In the genomic region with DNA sequence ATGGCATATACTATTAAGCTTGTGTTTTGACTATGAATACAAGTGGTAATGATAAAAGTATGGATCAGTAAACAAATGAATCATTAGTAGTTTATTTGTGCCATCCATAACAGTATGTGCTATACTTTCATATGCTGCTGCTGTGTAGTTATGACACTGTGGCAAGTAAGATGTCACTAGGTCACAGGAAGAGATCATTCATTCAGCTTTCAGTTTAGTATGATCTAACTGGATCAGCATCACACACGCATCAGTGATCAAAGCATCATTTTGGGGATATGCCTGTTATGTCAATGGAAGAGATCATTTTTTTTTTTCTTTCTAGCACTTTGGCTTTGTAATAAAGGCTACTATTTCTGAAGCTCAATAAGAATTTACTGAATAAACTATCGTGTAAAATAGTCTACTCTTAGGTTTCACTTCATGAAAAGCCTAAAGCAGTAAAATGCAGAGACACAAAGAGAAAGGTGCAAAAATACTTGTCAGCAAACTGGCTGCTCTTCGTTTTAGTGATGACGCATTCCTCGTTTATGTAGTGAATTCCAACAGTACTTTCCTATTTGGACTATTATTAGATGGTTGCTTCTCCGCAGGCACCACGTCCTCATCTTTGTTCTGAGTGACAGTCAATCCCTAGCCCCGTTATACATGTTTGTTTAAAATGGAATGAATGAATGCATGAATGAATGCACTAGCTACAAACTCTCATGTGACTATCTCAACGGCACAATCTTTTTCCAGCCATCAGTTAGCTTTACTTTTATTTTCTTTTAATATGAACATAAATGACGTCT, we compare ENCODE assay signal across 8 mouse cellular contexts. TPM values are rescaled to one million over a fixed set of nuclear protein-coding genes. Genes with fewer than 3 reads are reported as not detected.
A peak's percentile ranks its signal among the peaks of the same experiment; 100 is the strongest.
DNase-seq lines count a peak whose midpoint lies in the region; ATAC-seq lines count a peak whose summit lies in the region.

No protein-coding gene starts in this region.

- peak overlapping the region; percentile 97; the same call in 1 of the 2 replicates for H3K9ac ChIP-seq in embryonic facial prominence, embryonic 12.5 days
- peak overlapping the region; percentile 98 for H3K9ac ChIP-seq in intestine, embryonic 14.5 days (ENCODE audit: low read length)
- peak overlapping the region; percentile 94 for H3K9ac ChIP-seq in neural tube, embryonic 12.5 days

- ATAC-seq in CD4-positive, CD25-positive, alpha-beta regulatory T cell, adult 4 months, result peak; percentile 78
- ATAC-seq in embryonic facial prominence, embryonic 12.5 days (ENCODE audit: insufficient number of reproducible peaks, insufficient read depth, low FRiP score, low TSS enrichment), result no peak
- ATAC-seq in intestine, embryonic 14.5 days (replicated peaks; ENCODE audit: low FRiP score, low TSS enrichment, low read depth), result no peak
- ATAC-seq in neural tube, embryonic 12.5 days (ENCODE audit: low FRiP score, low read depth), result no peak

- H3K4me2 ChIP-seq in embryonic facial prominence, embryonic 12.5 days (replicated peaks), result peak overlapping the region; percentile 71
- H3K4me2 ChIP-seq in intestine, embryonic 14.5 days (ENCODE audit: low read length), result peak overlapping the region; percentile 58
- H3K4me2 ChIP-seq in neural tube, embryonic 12.5 days (replicated peaks), result peak overlapping the region; percentile 86

- peak overlapping the region; percentile 98; the same call in 1 of the 2 replicates for H3K27ac ChIP-seq in heart, embryonic 10.5 days
- no peak overlapping the region for H3K27ac ChIP-seq in embryonic facial prominence, embryonic 12.5 days
- no peak overlapping the region for H3K27ac ChIP-seq in intestine, embryonic 14.5 days (ENCODE audit: low read depth)
- no peak overlapping the region for H3K27ac ChIP-seq in neural tube, embryonic 12.5 days

- WGBS in heart, embryonic 10.5 days, result 40% methylated on average over 10 of the region's 10 CpGs
- WGBS in embryonic facial prominence, embryonic 12.5 days, result 45% methylated on average over 10 of the region's 10 CpGs
- 33% methylated on average over 10 of the region's 10 CpGs for WGBS in intestine, embryonic 14.5 days
- WGBS in neural tube, embryonic 12.5 days, result 43% methylated on average over 10 of the region's 10 CpGs

- no peaks in the 10 kb centered on the region for H3K27me3 ChIP-seq in heart, embryonic 10.5 days (ENCODE audit: insufficient read depth, poor library complexity, severe bottlenecking)
- no peaks in the 10 kb centered on the region for H3K27me3 ChIP-seq in embryonic facial prominence, embryonic 12.5 days
- no peaks in the 10 kb centered on the region for H3K27me3 ChIP-seq in intestine, embryonic 14.5 days (replicated peaks; ENCODE audit: control insufficient read depth, insufficient read depth, low read length)
- H3K27me3 ChIP-seq in neural tube, embryonic 12.5 days (replicated peaks), result no peaks in the 10 kb centered on the region

- H3K4me1 ChIP-seq in heart, embryonic 10.5 days, result peaks cover 8% of the 10 kb centered on the region; the same call in 1 of the 2 replicates
- H3K4me1 ChIP-seq in embryonic facial prominence, embryonic 12.5 days, result peaks cover 15% of the 10 kb centered on the region
- H3K4me1 ChIP-seq in intestine, embryonic 14.5 days (replicated peaks; ENCODE audit: control insufficient read depth, insufficient read depth, low read length), result peaks cover 19% of the 10 kb centered on the region
- H3K4me1 ChIP-seq in neural tube, embryonic 12.5 days, result peaks cover 12% of the 10 kb centered on the region

- intact Hi-C loops in heart, postnatal 14 days (cut with DNase I), result no loop called here

- H3K9me3 ChIP-seq in heart, embryonic 10.5 days, result no peaks in the 10 kb centered on the region
- no peaks in the 10 kb centered on the region for H3K9me3 ChIP-seq in embryonic facial prominence, embryonic 12.5 days
- H3K9me3 ChIP-seq in intestine, embryonic 14.5 days (ENCODE audit: control insufficient read depth, low read length), result no peaks in the 10 kb centered on the region
- no peaks in the 10 kb centered on the region for H3K9me3 ChIP-seq in neural tube, embryonic 12.5 days

- no peaks in the 10 kb centered on the region for H3K36me3 ChIP-seq in heart, embryonic 10.5 days
- H3K36me3 ChIP-seq in embryonic facial prominence, embryonic 12.5 days, result no peaks in the 10 kb centered on the region
- H3K36me3 ChIP-seq in intestine, embryonic 14.5 days (ENCODE audit: control insufficient read depth, insufficient read depth, low read length), result peaks cover 6% of the 10 kb centered on the region; the same call in 1 of the 2 replicates
- H3K36me3 ChIP-seq in neural tube, embryonic 12.5 days, result no peaks in the 10 kb centered on the region; the same call in 1 of the 2 replicates

- DNase-seq in heart, embryonic 10.5 days (ENCODE audit: low spot score), result no peak
- DNase-seq in heart, postnatal 14 days, result no peak
- peak; percentile 53 for DNase-seq in intestine, embryonic 14.5 days (ENCODE audit: low spot score)
- DNase-seq in adrenal gland, adult 18-20 months (ENCODE audit: low spot score in 2 of 2), result no peak
- no peak for DNase-seq in gastrocnemius, adult 8-10 months (ENCODE audit: low spot score in 2 of 2)

- H3K4me3 ChIP-seq in heart, embryonic 10.5 days, result peak overlapping the region; percentile 85
- peak overlapping the region; percentile 92 for H3K4me3 ChIP-seq in embryonic facial prominence, embryonic 12.5 days
- peak overlapping the region; percentile 85 for H3K4me3 ChIP-seq in intestine, embryonic 14.5 days (ENCODE audit: low read depth, low read length)
- peak overlapping the region; percentile 87 for H3K4me3 ChIP-seq in neural tube, embryonic 12.5 days

RNA-seq across cellular contexts. Expression of a gene that starts 1.3 kb away (rescaled TPM):
- polyA plus RNA-seq in heart, embryonic 10.5 days (2016; fragmentation: Nextera tagmentation; extraction: Ambion mirVana), result 23.2 and 26.3 TPM in 2 replicates
- 1 to 10 TPM; 8.2 to 8.3 TPM for total RNA-seq in heart, postnatal 14 days (2021)
- polyA plus RNA-seq in CD4-positive, CD25-positive, alpha-beta regulatory T cell, adult 4 months (2017; shearing (Covaris generic)), result 1 to 10 TPM; 5.4 to 5.6 TPM
- polyA plus RNA-seq in embryonic facial prominence, embryonic 12.5 days (2016; fragmentation: Nextera tagmentation; extraction: Ambion mirVana), result 40.6 and 44.5 TPM in 2 replicates
- polyA plus RNA-seq in intestine, embryonic 14.5 days (2014; fragmentation: Nextera tagmentation; extraction: Ambion mirVana), result 27.6 and 34.2 TPM in 2 replicates
- polyA plus RNA-seq in neural tube, embryonic 12.5 days (2016; fragmentation: Nextera tagmentation; extraction: Ambion mirVana), result 44.2 and 48.3 TPM in 2 replicates
- 10 to 100 TPM; 13.6 to 14.1 TPM for total RNA-seq in adrenal gland, adult 18-20 months (2021)
- 1 to 10 TPM; 2.9 to 4.0 (median 3.1) TPM for total RNA-seq in gastrocnemius, adult 8-10 months (2022)

RNA-seq across cellular contexts. Expression of a gene that starts 1.4 kb away (rescaled TPM):
- polyA plus RNA-seq in heart, embryonic 10.5 days (2016; fragmentation: Nextera tagmentation; extraction: Ambion mirVana), result 30.4 and 31.8 TPM in 2 replicates
- 1 to 10 TPM; 2.0 to 4.2 TPM for total RNA-seq in heart, postnatal 14 days (2021)
- polyA plus RNA-seq in CD4-positive, CD25-positive, alpha-beta regulatory T cell, adult 4 months (2017; shearing (Covaris generic)), result 1 to 10 TPM; 4.5 to 5.5 TPM
- polyA plus RNA-seq in embryonic facial prominence, embryonic 12.5 days (2016; fragmentation: Nextera tagmentation; extraction: Ambion mirVana), result 34.6 and 35.3 TPM in 2 replicates
- polyA plus RNA-seq in intestine, embryonic 14.5 days (2014; fragmentation: Nextera tagmentation; extraction: Ambion mirVana), result 27.2 and 33.8 TPM in 2 replicates
- polyA plus RNA-seq in neural tube, embryonic 12.5 days (2016; fragmentation: Nextera tagmentation; extraction: Ambion mirVana), result 20.9 and 24.6 TPM in 2 replicates
- 1 to 10 TPM; 1.2 to 1.3 TPM for total RNA-seq in adrenal gland, adult 18-20 months (2021)
- 1 to 10 TPM in 1 of 4 experiments, under 1 TPM in 3; 0.63 to 1.0 (median 0.80) TPM for total RNA-seq in gastrocnemius, adult 8-10 months (2022)
